Mouse (Mus musculus): ENCODE measurements around the gene Medag.

The Medag gene

GRCm38 (mm10) chr5:149411509-149412193 is at the start of gene Medag:
Gene Medag (plus strand): TSS chr5:149411749.
- peak; percentile 59 to 77 for DNase-seq

- DNase-seq = no peak
These were observed 48.9 kb upstream of the Medag start for GRCm38 (mm10) chr5:149362626-149363025.

DNA sequence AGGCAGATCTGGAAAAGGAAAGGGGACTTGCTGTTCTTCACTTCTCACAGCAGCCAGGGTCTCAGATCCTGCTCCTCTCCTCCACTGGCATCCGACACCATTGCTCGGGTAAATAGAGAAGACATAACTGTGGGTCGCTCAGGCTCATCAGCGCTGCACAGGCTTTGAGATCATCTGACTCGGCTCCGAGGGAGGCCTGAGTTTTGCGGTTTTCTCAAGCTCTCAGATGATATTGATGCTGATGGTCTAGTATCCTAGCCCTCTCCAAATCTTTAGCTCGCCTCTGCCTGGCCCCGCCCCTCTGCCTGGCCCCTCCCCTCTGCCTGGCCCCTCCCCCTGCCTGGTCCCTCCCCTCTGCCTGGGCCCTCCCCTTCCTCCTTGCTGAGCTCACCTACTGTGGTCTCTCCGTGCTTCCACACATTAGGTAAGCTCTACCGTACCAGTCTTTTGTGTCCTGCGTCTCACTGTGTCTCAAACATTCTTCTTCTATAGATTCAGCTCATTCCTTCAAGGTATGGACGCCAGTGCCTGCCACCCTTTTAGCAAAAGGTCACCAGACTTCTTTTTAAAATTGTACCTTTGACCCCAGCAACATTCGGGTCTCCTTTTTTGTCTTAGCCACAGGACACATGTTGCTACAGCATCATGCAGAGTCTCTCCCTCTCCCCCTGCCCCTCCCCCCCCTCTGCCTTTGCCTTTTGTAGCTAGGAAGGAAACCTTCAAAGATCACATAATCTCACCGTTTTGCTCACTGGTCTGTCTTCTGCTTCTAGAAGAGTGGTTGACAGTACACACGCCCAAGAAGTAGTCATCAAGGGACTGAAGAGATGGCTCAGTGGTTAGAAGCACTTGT is 47.4 kb upstream of the Medag start:
- DNase-seq = no peak

- no peak for DNase-seq
These were observed 44.5 kb upstream of the Medag start for GRCm38 (mm10) chr5:149367011-149367410.

GRCm38 (mm10) chr5:149367544-149368466 is 43.7 kb upstream of the Medag start:
- no peak for DNase-seq

DNA sequence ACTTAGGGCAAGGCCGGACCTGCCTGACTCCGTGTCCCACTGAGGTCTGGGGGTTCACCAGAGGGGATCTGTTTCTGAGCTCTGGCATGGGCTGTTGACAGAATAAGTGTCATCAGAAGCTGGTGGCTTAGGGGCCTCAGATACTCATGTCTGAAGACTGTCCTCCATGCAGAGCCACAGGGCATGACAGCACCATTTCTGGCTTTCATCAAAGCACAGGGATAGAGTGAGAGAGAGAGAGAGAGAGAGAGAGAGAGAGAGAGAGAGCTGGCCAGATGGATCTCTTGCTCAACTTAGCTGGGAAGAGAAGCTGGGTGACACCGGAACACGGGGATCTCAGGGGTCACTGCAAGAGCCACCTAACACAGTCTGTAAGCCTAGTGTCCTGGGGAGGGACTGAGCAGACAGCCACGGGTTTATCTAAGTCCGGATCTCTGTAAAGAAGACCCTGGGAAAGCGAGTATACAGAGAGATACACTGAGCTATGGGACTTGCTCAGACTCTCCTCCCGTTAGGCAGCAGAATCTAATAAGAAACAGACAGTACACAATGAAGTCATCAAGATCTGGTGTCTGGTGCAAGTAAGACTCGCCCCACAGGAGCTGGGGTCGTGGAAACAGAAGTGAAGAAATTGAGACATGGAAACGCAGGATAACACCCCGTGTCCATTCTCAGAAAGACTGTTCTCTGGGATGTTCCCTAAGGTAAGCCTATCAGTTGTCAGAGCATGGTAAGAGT is 42.8 kb upstream of the Medag start:
- DNase-seq = no peak

DNA sequence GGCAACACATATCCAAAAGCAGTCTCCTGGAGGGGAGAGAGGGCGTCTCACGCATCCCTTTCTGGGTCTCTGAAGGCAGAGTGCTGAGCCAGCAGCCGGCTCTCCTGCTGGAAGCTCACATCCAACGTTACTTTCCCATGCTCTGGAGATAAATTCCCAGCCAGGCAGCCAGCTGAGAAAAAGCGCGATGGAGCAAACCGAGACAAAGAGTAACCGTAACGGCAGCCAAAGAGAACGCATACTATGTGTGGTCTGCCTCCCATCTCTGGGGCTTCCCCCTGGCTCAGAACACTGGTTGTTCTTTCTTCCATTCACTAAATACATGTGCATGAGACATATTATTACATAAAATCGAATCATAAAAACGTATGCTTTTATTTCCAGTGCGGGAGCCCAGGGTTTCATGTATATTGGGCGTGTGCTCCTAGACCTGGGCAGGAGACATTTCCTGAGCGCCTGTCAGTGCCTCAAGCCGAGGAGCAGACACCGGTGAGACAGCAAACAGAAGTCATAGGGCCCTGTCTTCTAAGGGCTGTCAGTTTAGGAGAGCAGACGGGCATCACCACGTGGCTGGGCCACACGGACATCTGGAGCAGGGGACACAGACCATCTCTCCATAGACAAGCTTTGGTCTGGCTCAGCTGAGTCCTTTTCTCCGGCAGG is 42.0 kb upstream of the Medag start:
- DNase-seq = no peak

GRCm38 (mm10) chr5:149372018-149372417 is 39.5 kb upstream of the Medag start:
- DNase-seq = no peak

GRCm38 (mm10) chr5:149373224-149373623 is 38.3 kb upstream of the Medag start:
- DNase-seq = no peak

GRCm38 (mm10) chr5:149374026-149374425 is 37.5 kb upstream of the Medag start:
- no peak for DNase-seq

GRCm38 (mm10) chr5:149375074-149375888 is 36.3 kb upstream of the Medag start:
- no peak for DNase-seq

GRCm38 (mm10) chr5:149375889-149376212 is 35.7 kb upstream of the Medag start:
- peak; percentile 83 to 90 for DNase-seq

DNA sequence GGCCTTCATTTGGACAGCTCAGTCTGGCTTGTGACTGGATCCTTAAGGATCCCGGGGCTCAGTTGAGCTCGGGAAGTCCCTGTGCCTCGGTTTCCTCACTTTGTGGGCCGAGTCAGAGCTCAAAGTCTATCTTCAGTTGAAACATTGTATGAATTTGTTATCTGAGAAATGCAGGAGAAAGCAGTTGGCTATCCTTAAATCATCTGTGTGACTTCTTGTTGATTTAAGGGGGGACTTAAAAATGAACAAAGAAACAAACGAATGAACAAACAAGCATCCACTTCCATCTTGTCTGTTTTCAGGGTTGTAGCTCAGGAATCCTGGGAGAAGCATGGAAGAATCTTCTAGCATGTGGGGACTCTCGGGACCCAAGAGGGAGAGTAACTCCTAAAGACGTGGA is 35.2 kb upstream of the Medag start:
- DNase-seq = no peak

GRCm38 (mm10) chr5:149377253-149377652 is 34.3 kb upstream of the Medag start:
- no peak for DNase-seq

DNA sequence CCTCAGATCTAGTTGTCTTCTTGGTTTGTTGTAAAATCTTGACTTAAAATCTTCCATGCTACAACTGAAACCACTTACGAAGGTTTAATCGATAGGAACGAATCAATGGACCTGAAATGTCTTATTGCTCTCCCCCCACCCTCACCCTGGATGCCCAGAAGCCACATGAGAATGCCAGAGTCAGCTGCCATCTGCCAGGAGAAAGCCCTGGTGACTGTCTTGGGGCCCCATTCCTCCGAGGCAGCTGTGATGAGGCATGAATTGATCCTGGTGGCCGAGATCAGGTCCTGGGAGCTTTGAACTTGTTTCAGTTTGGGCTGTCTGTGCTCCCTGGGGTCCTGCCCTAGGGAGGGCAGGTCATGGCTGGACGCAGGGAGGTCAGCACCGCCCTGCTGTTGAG is 33.0 kb upstream of the Medag start:
- no peak for DNase-seq

- no peak for DNase-seq
These were observed 32.3 kb upstream of the Medag start for GRCm38 (mm10) chr5:149379131-149379784.

- no peak for DNase-seq
These were observed 31.7 kb upstream of the Medag start for GRCm38 (mm10) chr5:149379861-149380260.

DNA sequence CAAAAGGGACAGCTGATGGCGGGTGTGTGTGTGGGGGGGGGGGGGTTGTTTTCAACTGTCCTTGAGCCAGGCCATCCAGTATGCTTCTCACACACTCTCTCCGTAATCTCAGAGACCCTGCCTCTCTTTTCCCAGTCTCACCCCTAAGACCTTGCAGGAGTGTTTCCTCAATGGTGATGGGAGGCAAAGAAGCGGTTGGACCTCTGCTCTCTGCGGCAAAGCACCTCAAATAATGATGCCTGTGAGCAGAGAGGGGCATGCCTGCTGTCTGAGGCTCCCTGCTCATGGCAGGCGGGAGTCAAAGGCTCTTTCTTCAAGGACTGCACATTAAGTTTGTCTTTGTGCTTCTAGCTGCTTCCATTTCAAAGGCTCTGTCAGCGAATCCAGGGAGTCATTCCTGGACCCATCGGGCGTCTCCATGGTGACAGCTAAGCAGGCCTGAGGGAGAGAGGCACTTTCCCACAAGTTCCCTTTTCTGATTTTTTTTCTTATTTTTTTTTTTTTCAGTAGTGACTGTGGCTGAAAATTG is 31.1 kb upstream of the Medag start:
- no peak for DNase-seq

DNA sequence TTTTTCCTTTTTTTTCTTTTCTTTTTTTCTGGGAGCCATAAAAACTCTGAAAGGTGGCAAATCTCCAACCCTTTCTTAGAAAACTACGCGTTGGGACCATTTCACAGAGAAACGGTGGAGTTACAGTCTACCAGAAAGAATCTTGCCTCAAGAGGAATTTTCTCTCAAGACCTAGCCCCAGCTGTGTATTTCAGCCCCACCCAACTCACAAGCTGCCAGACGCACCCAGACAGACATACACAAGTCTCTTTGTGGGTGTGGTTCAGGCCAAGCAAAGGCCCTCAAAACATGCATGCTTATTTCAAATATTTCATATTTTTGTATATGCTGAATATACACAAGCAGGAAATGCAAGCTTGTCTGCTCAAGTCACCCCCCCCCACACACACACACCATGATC is 29.6 kb upstream of the Medag start:
- peak in 1 of 2 experiments; percentile 59 for DNase-seq

- DNase-seq = no peak
These were observed 28.9 kb upstream of the Medag start for GRCm38 (mm10) chr5:149382601-149383000.

Measured in lung, postnatal 4 days (tissue).